Mouse (Mus musculus) CH12.LX (cell line): ENCODE results near the gene Adam12. TPM values are rescaled to one million over a fixed set of nuclear protein-coding genes. Genes with fewer than 3 reads are reported as not detected.

ENCODE experiments used
- DNase-seq: peaks from one replicate; pipeline ENCODE4 v3.0.0-alpha.2; 2013; ENCODE audit errors: extremely low read depth
- H3K27ac ChIP-seq: 2 replicates; pipeline ENCODE4 v1.5.1; 2012; ENCODE audit warnings: low read depth, mild to moderate bottlenecking, control low read depth, moderate library complexity; ENCODE audit not compliant: insufficient read depth
- H3K27me3 ChIP-seq: replicated peaks from 2 replicates; pipeline ENCODE3; 2012; ENCODE audit warnings: inconsistent platforms
- H3K36me3 ChIP-seq, 2 experiments: replicated peaks in 1 of 2; 2 replicates each; pipeline versions ENCODE3 to v1.6.1; 2012; ENCODE audit warnings: inconsistent platforms in 1 of 2, low read length in 1 of 2, mild to moderate bottlenecking in 1 of 2, mixed read lengths in 1 of 2, moderate library complexity in 1 of 2; ENCODE audit not compliant: control insufficient read depth in 1 of 2, insufficient read depth in 1 of 2
- H3K4me1 ChIP-seq, 2 experiments: 2 replicates each; pipeline ENCODE4 v1.6.1; 2012; ENCODE audit warnings: inconsistent platforms in 1 of 2, moderate library complexity in 1 of 2; ENCODE audit not compliant: insufficient read depth in 2 of 2, control insufficient read depth in 1 of 2
- H3K4me2 ChIP-seq: 2 replicates; pipeline ENCODE4 v1.6.1; 2012; ENCODE audit warnings: low read depth, mild to moderate bottlenecking, control low read depth; ENCODE audit not compliant: poor library complexity, insufficient read depth, severe bottlenecking
- H3K4me3 ChIP-seq, 3 experiments: fragments of 150-350 bp in 1 of 3; sonication (generic) in 1 of 3; replicated peaks in 1 of 3; 2 replicates each; pipeline versions ENCODE3 to v1.5.1; 2011 to 2012; ENCODE audit warnings: low read depth in 2 of 3, low read length in 2 of 3, mild to moderate bottlenecking in 2 of 3, moderate library complexity in 2 of 3, control low read depth in 1 of 3, improper control_type of control experiment in 1 of 3, inconsistent platforms in 1 of 3, mixed read lengths in 1 of 3; ENCODE audit not compliant: poor library complexity in 1 of 3
- H3K79me2 ChIP-seq: replicated peaks from 2 replicates; pipeline ENCODE4 v1.6.1; 2012; ENCODE audit warnings: mild to moderate bottlenecking, moderate library complexity; ENCODE audit not compliant: control insufficient read depth, poor library complexity, insufficient read depth, severe bottlenecking; ENCODE audit errors: extremely low read depth
- H3K9ac ChIP-seq: 2 replicates; pipeline ENCODE4 v1.6.1; 2012; ENCODE audit warnings: low read depth, mild to moderate bottlenecking, control low read depth, moderate library complexity; ENCODE audit not compliant: insufficient read depth
- H3K9me3 ChIP-seq: replicated peaks from 2 replicates; pipeline ENCODE3; 2012; ENCODE audit warnings: low read length, inconsistent platforms, mixed read lengths
- BHLHE40 ChIP-seq: IDR thresholded peaks from 2 replicates; pipeline ENCODE4 v1.6.1; 2011; ENCODE audit warnings: mild to moderate bottlenecking, low read depth, low read length, improper control_type of control experiment
- CHD2 ChIP-seq: IDR thresholded peaks from 2 replicates; pipeline ENCODE4 v1.6.1; 2011; ENCODE audit warnings: low read length, improper control_type of control experiment
- E2F4 ChIP-seq: IDR thresholded peaks from 2 replicates; pipeline ENCODE4 v1.6.1; 2011; ENCODE audit warnings: low read depth, low read length, improper control_type of control experiment; ENCODE audit not compliant: insufficient replicate concordance
- ELF1 ChIP-seq: IDR thresholded peaks from 2 replicates; pipeline ENCODE4 v1.6.1; 2014; ENCODE audit warnings: low read depth, mild to moderate bottlenecking, inconsistent platforms, low read length, improper control_type of control experiment
- ETS1 ChIP-seq: conservative IDR thresholded peaks from 2 replicates; pipeline ENCODE4 v1.6.1; 2012; ENCODE audit warnings: low read depth, mild to moderate bottlenecking, inconsistent platforms, low read length, improper control_type of control experiment, moderate library complexity
- HCFC1 ChIP-seq: IDR thresholded peaks from 2 replicates; pipeline ENCODE4 v1.6.1; 2012; ENCODE audit warnings: low read depth, mild to moderate bottlenecking, inconsistent platforms, low read length, improper control_type of control experiment
- IRF4 ChIP-seq: IDR thresholded peaks from 2 replicates; pipeline ENCODE4 v1.6.1; 2014; ENCODE audit warnings: low read depth, mild to moderate bottlenecking, inconsistent platforms, low read length, improper control_type of control experiment
- JUN ChIP-seq: IDR thresholded peaks from 2 replicates; pipeline ENCODE4 v1.6.1; 2011; ENCODE audit warnings: low read depth, mild to moderate bottlenecking, low read length, improper control_type of control experiment, moderate library complexity; ENCODE audit not compliant: insufficient read depth
- JUND ChIP-seq: conservative IDR thresholded peaks from 2 replicates; pipeline ENCODE4 v1.6.1; 2011; ENCODE audit warnings: low read depth, low read length, improper control_type of control experiment
- KAT2A ChIP-seq: IDR thresholded peaks from 2 replicates; pipeline ENCODE4 v1.6.1; 2012; ENCODE audit warnings: low read length, improper control_type of control experiment, inconsistent platforms; ENCODE audit not compliant: insufficient replicate concordance
- MAFK ChIP-seq: IDR thresholded peaks from 2 replicates; pipeline ENCODE4 v1.6.1; 2011; ENCODE audit warnings: low read length, improper control_type of control experiment; ENCODE audit not compliant: insufficient replicate concordance
- MAX ChIP-seq: IDR thresholded peaks from 2 replicates; pipeline ENCODE4 v1.6.1; 2011; ENCODE audit warnings: low read length, improper control_type of control experiment
- MAZ ChIP-seq: IDR thresholded peaks from 2 replicates; pipeline ENCODE4 v1.6.1; 2012; ENCODE audit warnings: low read depth, mild to moderate bottlenecking, inconsistent platforms, low read length, improper control_type of control experiment, moderate library complexity
- MEF2A ChIP-seq: IDR thresholded peaks from 2 replicates; pipeline ENCODE4 v1.6.1; 2014; ENCODE audit warnings: low read depth, mild to moderate bottlenecking, inconsistent platforms, low read length, improper control_type of control experiment, borderline replicate concordance
- MXI1 ChIP-seq: IDR thresholded peaks from 2 replicates; pipeline ENCODE4 v1.6.1; 2011; ENCODE audit warnings: mild to moderate bottlenecking, low read depth, low read length, improper control_type of control experiment
- MYC ChIP-seq: IDR thresholded peaks from 2 replicates; pipeline ENCODE4 v1.6.1; 2011; ENCODE audit warnings: low read depth, mild to moderate bottlenecking, improper control_type of control experiment, low read length
- NELFE ChIP-seq: IDR thresholded peaks from 2 replicates; pipeline ENCODE4 v1.6.1; 2011; ENCODE audit warnings: low read depth, low read length, improper control_type of control experiment
- PAX5 ChIP-seq: IDR thresholded peaks from 2 replicates; pipeline ENCODE4 v1.6.1; 2012; ENCODE audit warnings: low read length, inconsistent platforms, mixed read lengths
- POLR2A ChIP-seq: IDR thresholded peaks from 2 replicates; pipeline ENCODE4 v1.6.1; 2011; ENCODE audit warnings: low read depth, mild to moderate bottlenecking, improper control_type of control experiment, low read length
- POLR2AphosphoS2 ChIP-seq: IDR thresholded peaks from 2 replicates; pipeline ENCODE4 v1.6.1; 2011; ENCODE audit warnings: low read depth, low read length, improper control_type of control experiment
- RCOR1 ChIP-seq: conservative IDR thresholded peaks from 2 replicates; pipeline ENCODE4 v1.6.1; 2012; ENCODE audit warnings: low read depth, mild to moderate bottlenecking, inconsistent platforms, low read length, improper control_type of control experiment
- SIN3A ChIP-seq: IDR thresholded peaks from 2 replicates; pipeline ENCODE4 v1.6.1; 2012; ENCODE audit warnings: low read length, improper control_type of control experiment, inconsistent platforms
- TBP ChIP-seq: conservative IDR thresholded peaks from 2 replicates; pipeline ENCODE4 v1.6.1; 2011; ENCODE audit warnings: low read depth, low read length, improper control_type of control experiment
- TCF12 ChIP-seq: IDR thresholded peaks from 2 replicates; pipeline ENCODE4 v1.6.1; 2014; ENCODE audit warnings: low read depth, mild to moderate bottlenecking, inconsistent platforms, low read length, improper control_type of control experiment
- UBTF ChIP-seq: IDR thresholded peaks from 2 replicates; pipeline ENCODE4 v1.6.1; 2012; ENCODE audit warnings: low read depth, mild to moderate bottlenecking, inconsistent platforms, low read length, improper control_type of control experiment, moderate library complexity
- ZC3H11A ChIP-seq: IDR thresholded peaks from 2 replicates; pipeline ENCODE4 v1.6.1; 2012; ENCODE audit warnings: low read depth, mild to moderate bottlenecking, inconsistent platforms, low read length, improper control_type of control experiment
- ZKSCAN1 ChIP-seq: IDR thresholded peaks from 2 replicates; pipeline ENCODE4 v1.6.1; 2012; ENCODE audit warnings: low read depth, inconsistent platforms, low read length, improper control_type of control experiment, borderline replicate concordance
- dilution Hi-C: fragments of 300-500 bp; cut with MboI; formaldehyde crosslinking; loops from 2 replicates; pipeline ENCODE4 v1.14.3; 2020; ENCODE audit warnings: low sequenced_read_pairs; ENCODE audit not compliant: extremely low pct_unique_long_range_greater_than_20kb, extremely low pct_ligation_motif_present
- in situ Hi-C: fragments of 300-500 bp; cut with MboI; formaldehyde crosslinking; loops from 3 replicates; pipeline ENCODE4 v1.14.3; 2019; ENCODE audit warnings: low sequenced_read_pairs, low pct_ligation_motif_present, low pct_unique_long_range_greater_than_20kb, mixed read lengths
- polyA plus RNA-seq: library from polyadenylated mRNA; unstranded; fragments of >175 nt; gene quantifications from 2 replicates; pipeline ENCODE4 v1.2.1, GENCODE M21; 2012; ENCODE audit warnings: low read depth; ENCODE audit not compliant: insufficient read length
- total RNA-seq, 2 experiments: library from RNA; depleted of rRNA; stranded (reverse); fragments of 300-350 nt in 1 of 2; fragments of >200 nt in 1 of 2; gene quantifications; 2 replicates each; pipeline ENCODE4 v1.2.3; 2012 to 2014

Gene Adam12
- total and polyA plus RNA-seq, 3 experiments: not detected

- H3K9me3 ChIP-seq: no peaks in the 10 kb centered on the region
- H3K4me2 ChIP-seq: no peak overlapping the region
- peaks cover 68% of the 10 kb centered on the region for H3K27me3 ChIP-seq
- no peak for TF ChIP-seq CHD2
- TF ChIP-seq MXI1: no peak
- TF ChIP-seq BHLHE40: no peak
- TF ChIP-seq ELF1: no peak
- TF ChIP-seq KAT2A: no peak
- TF ChIP-seq E2F4: no peak
- TF ChIP-seq MEF2A: no peak
- TF ChIP-seq UBTF: no peak
- TF ChIP-seq ZC3H11A: no peak
- no peak for TF ChIP-seq SIN3A
- TF ChIP-seq POLR2A: no peak
- TF ChIP-seq JUND: no peak
- TF ChIP-seq MAZ: no peak
- no peak for TF ChIP-seq MYC
- no peak for TF ChIP-seq HCFC1
- TF ChIP-seq RCOR1: no peak
- no peak for TF ChIP-seq NELFE
- TF ChIP-seq MAFK: no peak
- TF ChIP-seq POLR2AphosphoS2: no peak
- no peak for TF ChIP-seq ZKSCAN1
- H3K36me3 ChIP-seq: no peaks in the 10 kb centered on the region
- H3K4me1 ChIP-seq: no peaks in the 10 kb centered on the region
- no peak overlapping the region for H3K9ac ChIP-seq
- H3K27ac ChIP-seq: no peak overlapping the region
- in situ Hi-C loops: no loop called here
- no peaks in the 10 kb centered on the region for H3K79me2 ChIP-seq
- no peak overlapping the region for H3K4me3 ChIP-seq
- dilution Hi-C loops: no loop called here
- no peak for DNase-seq
These were observed 384.8 kb downstream of the Adam12 start for GRCm38 (mm10) chr7:133847175-133847574.

DNA sequence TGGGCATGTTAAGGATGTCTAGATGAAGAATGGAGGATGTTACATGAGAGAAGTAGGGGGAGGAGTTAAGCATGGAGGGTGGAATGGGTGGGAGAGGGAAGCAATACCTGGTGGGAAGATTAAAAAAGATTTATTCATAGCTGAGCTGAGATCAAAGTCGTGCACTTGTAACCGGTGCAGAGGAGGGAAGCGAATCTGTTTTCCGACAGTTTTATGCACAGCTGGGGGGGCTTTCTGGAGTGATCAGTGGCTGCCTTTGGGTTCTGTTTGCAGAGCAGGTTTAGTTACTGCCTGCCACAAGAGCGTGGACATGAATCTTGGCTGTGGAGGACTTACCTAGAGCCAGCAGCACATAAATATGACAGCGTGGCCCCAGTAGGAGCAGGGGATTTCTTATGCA, 389.9 kb downstream of the Adam12 start:
- Histone ChIP-seq H3K27me3 (peaks cover 69% of the 10 kb centered on the region), H3K79me2 (no peaks in the 10 kb centered on the region), H3K4me3 (no peak overlapping the region), H3K9me3 (no peaks in the 10 kb centered on the region), H3K9ac (no peak overlapping the region), H3K4me1 (no peaks in the 10 kb centered on the region), H3K36me3 (no peaks in the 10 kb centered on the region), H3K4me2 (no peak overlapping the region), H3K27ac (no peak overlapping the region)
- no peak for TF ChIP-seq HCFC1
- no peak for TF ChIP-seq PAX5
- no peak for TF ChIP-seq ZC3H11A
- TF ChIP-seq TBP: no peak
- no peak for TF ChIP-seq MAZ
- no peak for TF ChIP-seq ETS1
- no peak for TF ChIP-seq RCOR1
- TF ChIP-seq ELF1: no peak
- no peak for TF ChIP-seq MEF2A
- TF ChIP-seq JUN: no peak
- TF ChIP-seq JUND: no peak
- TF ChIP-seq MXI1: no peak
- no peak for TF ChIP-seq IRF4
- no peak for TF ChIP-seq ZKSCAN1
- no peak for TF ChIP-seq TCF12
- no peak for TF ChIP-seq MAX
- in situ Hi-C loops: no loop called here
- dilution Hi-C loops: no loop called here
- no peak for DNase-seq
